Mouse (Mus musculus): ENCODE measurements around the gene Hepacam. TPM values are rescaled to one million over a fixed set of nuclear protein-coding genes. Genes with fewer than 3 reads are reported as not detected.

Hepacam gene
- polyA plus RNA-seq, 1 experiment from 2014 or later, result not detected

- H3K27me3 ChIP-seq, result peaks cover 29% of the 10 kb centered on the region
- ATAC-seq (ENCODE audit: insufficient number of reproducible peaks, insufficient read depth, low FRiP score, low TSS enrichment, low read depth), result no peak
- WGBS, result 74% methylated on average over 3 of the region's 3 CpGs
- no peak overlapping the region for H3K9ac ChIP-seq (replicated peaks)
- H3K36me3 ChIP-seq, result no peaks in the 10 kb centered on the region
- no peaks in the 10 kb centered on the region for H3K4me1 ChIP-seq (replicated peaks)
- no peak overlapping the region for H3K4me3 ChIP-seq (replicated peaks)
- H3K27ac ChIP-seq, result no peak overlapping the region
- no peaks in the 10 kb centered on the region for H3K9me3 ChIP-seq
- H3K4me2 ChIP-seq, result no peak overlapping the region
These were observed 47.5 kb downstream of the Hepacam start for GRCm38 (mm10) chr9:37414666-37415065.

DNA sequence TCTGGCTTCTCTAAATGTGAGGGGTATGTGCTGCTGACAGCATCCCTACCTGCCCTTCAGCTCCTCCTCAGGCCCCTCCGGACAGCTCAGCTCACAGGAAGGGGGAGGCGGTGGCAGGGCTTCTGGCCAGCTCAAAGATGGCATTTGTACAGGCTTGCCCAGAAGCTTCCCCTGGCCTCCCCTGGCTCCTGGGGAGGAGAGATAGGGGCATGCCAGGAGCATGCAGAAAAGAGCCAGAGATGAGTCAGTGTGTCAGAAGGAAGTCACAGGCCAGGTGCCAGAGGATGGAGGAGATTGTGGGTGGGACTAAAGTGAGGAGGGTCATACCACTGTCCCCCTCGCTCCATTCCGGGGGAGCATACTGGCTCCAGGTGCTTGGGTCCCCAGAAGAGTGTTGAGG, 51.6 kb downstream of the Hepacam start:
- whole genome bisulfite sequencing, result 75% methylated on average over 4 of the region's 4 CpGs
- Histone ChIP-seq H3K4me3 (replicated peaks) (no peak overlapping the region), H3K27ac (no peak overlapping the region), H3K4me1 (replicated peaks) (0 out of 2 replicates have a peak, but pooled peaks cover 8% of the 10 kb centered on the region), H3K9me3 (no peaks in the 10 kb centered on the region), H3K9ac (replicated peaks) (no peak overlapping the region), H3K4me2 (no peak overlapping the region), H3K36me3 (no peaks in the 10 kb centered on the region), H3K27me3 (peaks cover 40% of the 10 kb centered on the region)
- no peak for ATAC-seq (ENCODE audit: insufficient number of reproducible peaks, insufficient read depth, low FRiP score, low TSS enrichment, low read depth)

DNA sequence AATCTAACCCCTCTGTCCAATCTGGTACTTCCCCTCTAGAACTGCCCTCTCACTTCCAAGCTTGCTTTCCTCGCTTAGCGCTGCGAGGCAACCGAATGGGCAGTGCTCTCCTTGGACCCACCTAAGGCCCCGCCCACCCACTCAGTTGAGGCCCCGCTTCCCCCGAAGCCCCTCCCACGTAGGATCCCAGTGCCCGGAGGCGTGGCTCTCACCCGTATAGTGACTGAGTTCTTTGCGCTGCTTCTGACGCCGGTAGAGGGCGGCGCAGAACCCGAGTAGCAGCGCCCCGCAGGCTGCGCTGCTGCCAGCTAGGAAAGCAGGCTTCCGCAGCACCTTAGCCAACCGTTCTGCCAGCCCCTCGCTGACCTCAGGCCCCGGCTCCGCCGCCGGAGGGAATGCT, 53.5 kb downstream of the Hepacam start:
- Histone ChIP-seq H3K36me3 (no peaks in the 10 kb centered on the region), H3K27ac (no peak overlapping the region), H3K4me2 (peak overlapping the region; percentile 58), H3K9ac (replicated peaks) (no peak overlapping the region; the same call in 1 of the 2 replicates), H3K4me1 (replicated peaks) (0 out of 2 replicates have a peak, but pooled peaks cover 8% of the 10 kb centered on the region), H3K27me3 (peaks cover 51% of the 10 kb centered on the region), H3K4me3 (replicated peaks) (peak overlapping the region; percentile 27), H3K9me3 (no peaks in the 10 kb centered on the region)
- under 1% methylated on average over 27 of the region's 27 CpGs for WGBS
- ATAC-seq (ENCODE audit: insufficient number of reproducible peaks, insufficient read depth, low FRiP score, low TSS enrichment, low read depth), result peak; percentile 88

- 19% methylated on average over 12 of the region's 12 CpGs for WGBS
- Histone ChIP-seq H3K4me3 (replicated peaks) (peak overlapping the region; percentile 27; the same call in 1 of the 2 replicates), H3K4me2 (peak overlapping the region; percentile 58), H3K4me1 (replicated peaks) (0 out of 2 replicates have a peak, but pooled peaks cover 8% of the 10 kb centered on the region), H3K9me3 (no peaks in the 10 kb centered on the region), H3K27me3 (peaks cover 52% of the 10 kb centered on the region), H3K9ac (replicated peaks) (no peak overlapping the region), H3K36me3 (no peaks in the 10 kb centered on the region), H3K27ac (no peak overlapping the region)
- ATAC-seq (ENCODE audit: insufficient number of reproducible peaks, insufficient read depth, low FRiP score, low TSS enrichment, low read depth), result no peak
These were observed 54.1 kb downstream of the Hepacam start for GRCm38 (mm10) chr9:37421239-37421638.

- H3K4me2 ChIP-seq, result no peak overlapping the region
- 14% methylated on average over 26 of the region's 26 CpGs for WGBS
- H3K4me3 ChIP-seq (replicated peaks), result no peak overlapping the region
These were observed 62.2 kb downstream of the Hepacam start for GRCm38 (mm10) chr9:37429326-37429725.

DNA sequence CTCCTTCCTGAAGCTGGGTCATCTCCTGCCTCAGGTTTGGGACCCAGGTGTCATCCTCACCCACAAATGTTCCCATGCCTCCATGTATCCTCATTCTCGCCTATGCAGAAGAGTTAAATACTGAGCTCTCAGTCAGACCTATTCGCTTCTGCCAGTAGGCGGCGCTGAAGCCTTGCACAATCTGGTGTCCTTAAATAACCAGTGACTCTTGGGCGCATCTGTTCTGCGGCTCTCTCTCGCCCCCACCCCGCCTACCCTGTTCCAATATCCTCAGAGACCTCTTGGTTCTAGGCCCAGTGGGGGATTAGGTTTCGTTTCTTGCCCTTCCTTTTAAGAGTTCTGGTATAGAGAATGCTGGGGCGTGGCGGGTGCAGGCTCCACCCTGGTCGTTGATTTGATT, 63.4 kb downstream of the Hepacam start:
- Histone ChIP-seq H3K9me3 (no peaks in the 10 kb centered on the region), H3K4me1 (replicated peaks) (peaks cover 17% of the 10 kb centered on the region), H3K9ac (replicated peaks) (no peak overlapping the region), H3K4me2 (peak overlapping the region; percentile 23; the same call in 1 of the 2 replicates), H3K27me3 (peaks cover 94% of the 10 kb centered on the region), H3K27ac (no peak overlapping the region), H3K36me3 (no peaks in the 10 kb centered on the region), H3K4me3 (replicated peaks) (no peak overlapping the region)
- WGBS, result 1% methylated on average over 12 of the region's 12 CpGs
- peak; percentile 64; the same call in 1 of the 2 replicates for ATAC-seq (ENCODE audit: insufficient number of reproducible peaks, insufficient read depth, low FRiP score, low TSS enrichment, low read depth)

More at GRCm38 (mm10) chr9:37429326-37429725, 62.2 kb downstream of the Hepacam start:
- H3K27me3 ChIP-seq, result peaks cover 89% of the 10 kb centered on the region
- no peaks in the 10 kb centered on the region for H3K9me3 ChIP-seq
- H3K27ac ChIP-seq, result no peak overlapping the region
- H3K4me1 ChIP-seq (replicated peaks), result peaks cover 17% of the 10 kb centered on the region
- no peaks in the 10 kb centered on the region for H3K36me3 ChIP-seq
- no peak for ATAC-seq (ENCODE audit: insufficient number of reproducible peaks, insufficient read depth, low FRiP score, low TSS enrichment, low read depth)
- no peak overlapping the region for H3K9ac ChIP-seq (replicated peaks)

DNA sequence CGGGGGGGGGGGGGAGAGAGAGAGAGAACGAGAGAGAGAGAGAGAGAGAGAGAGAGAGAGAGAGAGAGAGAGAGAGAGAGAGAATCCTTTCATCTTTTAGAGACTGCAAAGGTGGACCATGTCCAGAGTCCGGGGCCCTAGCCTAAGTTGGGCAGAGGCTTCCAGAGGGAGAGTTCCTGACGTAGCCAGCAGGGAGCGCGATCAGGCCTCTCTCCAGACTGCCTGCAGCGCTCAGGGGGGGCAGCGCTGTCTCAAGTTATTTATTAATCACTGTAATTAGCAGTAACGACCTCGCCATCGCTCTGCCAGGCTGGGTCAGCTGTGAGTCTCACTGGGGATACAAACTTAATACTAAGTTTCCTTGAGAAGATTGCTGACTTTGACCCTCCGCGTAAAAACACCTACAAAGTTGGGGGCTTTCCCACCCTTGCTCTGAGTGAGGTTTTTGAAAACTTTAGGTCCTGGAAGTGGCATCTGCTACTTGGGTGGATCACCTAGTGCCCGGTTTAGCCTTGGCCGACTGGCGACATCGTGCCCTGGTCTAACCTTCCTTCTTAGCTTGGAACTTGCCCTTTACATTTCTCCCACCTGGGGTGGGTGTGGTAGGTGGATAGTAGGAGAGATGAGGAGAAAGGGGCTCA, 65.0 kb downstream of the Hepacam start:
- no peaks in the 10 kb centered on the region for H3K36me3 ChIP-seq
- H3K27ac ChIP-seq, result no peak overlapping the region
- H3K9ac ChIP-seq (replicated peaks), result no peak overlapping the region
- peak overlapping the region; percentile 54 for H3K4me2 ChIP-seq
- WGBS, result 2% methylated on average over 16 of the region's 17 CpGs
- no peaks in the 10 kb centered on the region for H3K9me3 ChIP-seq
- H3K27me3 ChIP-seq, result peaks cover 97% of the 10 kb centered on the region
- H3K4me3 ChIP-seq (replicated peaks), result peak overlapping the region; percentile 33; the same call in 1 of the 2 replicates
- ATAC-seq (ENCODE audit: insufficient number of reproducible peaks, insufficient read depth, low FRiP score, low TSS enrichment, low read depth), result no peak
- peaks cover 17% of the 10 kb centered on the region for H3K4me1 ChIP-seq (replicated peaks)

GRCm38 (mm10) chr9:37432720-37433421, 65.7 kb downstream of the Hepacam start, which contains the start of gene Robo3:
TSS of gene Robo3 (minus strand) at chr9:37433246.
- H3K4me3 ChIP-seq (replicated peaks), result peak within 1 kb of the TSS; percentile 33
- no peak within 1 kb of the TSS for H3K27ac ChIP-seq
- H3K9me3 ChIP-seq, result no peaks in the 10 kb centered on the region
- H3K27me3 ChIP-seq, result peaks cover 95% of the 10 kb centered on the region
- H3K9ac ChIP-seq (replicated peaks), result no peak within 1 kb of the TSS
- H3K36me3 ChIP-seq, result no peaks in the 10 kb centered on the region
- 2% methylated on average over 39 of the region's 40 CpGs for WGBS
- H3K4me2 ChIP-seq, result peak within 1 kb of the TSS; percentile 54
- peaks cover 17% of the 10 kb centered on the region for H3K4me1 ChIP-seq (replicated peaks)
- no peak for ATAC-seq (ENCODE audit: insufficient number of reproducible peaks, insufficient read depth, low FRiP score, low TSS enrichment, low read depth)

DNA sequence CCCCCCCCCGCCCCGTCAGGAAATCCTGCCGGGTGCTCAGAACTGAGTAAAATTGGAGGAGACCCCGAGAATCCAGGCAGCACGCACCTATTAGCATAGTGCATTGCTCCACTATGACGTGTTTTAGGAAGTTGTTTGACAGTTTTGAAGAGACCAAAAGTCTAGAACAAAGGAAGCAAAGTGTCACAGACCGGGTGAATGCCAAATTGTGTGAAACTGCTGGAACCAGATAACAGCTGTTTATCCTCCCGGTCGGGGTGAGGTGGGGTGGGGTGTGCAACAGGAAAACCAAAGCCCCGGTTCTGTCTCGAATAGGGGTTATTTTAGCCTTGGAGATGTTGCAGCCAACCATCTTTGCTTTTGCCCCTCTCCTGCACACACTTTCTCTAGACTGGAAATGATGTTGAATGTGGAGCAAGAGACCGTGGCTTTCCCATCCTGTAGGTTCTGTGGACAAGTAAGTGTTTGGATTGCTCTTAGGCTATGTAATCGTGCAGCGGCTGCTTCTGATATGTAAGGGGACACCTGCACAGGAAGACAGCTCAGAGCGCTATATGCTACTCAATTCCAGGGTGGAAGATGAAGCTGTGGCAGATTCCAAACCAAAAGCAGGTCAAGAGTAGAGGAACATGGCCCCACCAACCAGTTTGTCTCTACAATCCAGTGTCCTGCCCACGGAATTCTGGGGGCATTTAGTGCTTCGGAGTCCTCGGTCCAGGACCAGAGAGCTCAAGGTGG, 66.8 kb downstream of the Hepacam start:
- peaks cover 17% of the 10 kb centered on the region for H3K4me1 ChIP-seq (replicated peaks)
- no peak overlapping the region for H3K9ac ChIP-seq (replicated peaks)
- no peak overlapping the region for H3K27ac ChIP-seq
- no peaks in the 10 kb centered on the region for H3K9me3 ChIP-seq
- peaks cover 92% of the 10 kb centered on the region for H3K27me3 ChIP-seq
- WGBS, result 2% methylated on average over 18 of the region's 18 CpGs
- no peak overlapping the region for H3K4me3 ChIP-seq (replicated peaks)
- H3K4me2 ChIP-seq, result peak overlapping the region; percentile 54; the same call in 1 of the 2 replicates
- no peak for ATAC-seq (ENCODE audit: insufficient number of reproducible peaks, insufficient read depth, low FRiP score, low TSS enrichment, low read depth)
- H3K36me3 ChIP-seq, result no peaks in the 10 kb centered on the region

GRCm38 (mm10) chr9:37434932-37435331, 67.8 kb downstream of the Hepacam start:
- Histone ChIP-seq H3K4me2 (no peak overlapping the region), H3K36me3 (no peaks in the 10 kb centered on the region), H3K9me3 (no peaks in the 10 kb centered on the region), H3K27me3 (peaks cover 89% of the 10 kb centered on the region), H3K4me1 (replicated peaks) (peaks cover 17% of the 10 kb centered on the region), H3K4me3 (replicated peaks) (no peak overlapping the region), H3K27ac (no peak overlapping the region), H3K9ac (replicated peaks) (no peak overlapping the region)
- 2% methylated on average over 14 of the region's 14 CpGs for WGBS
- no peak for ATAC-seq (ENCODE audit: insufficient number of reproducible peaks, insufficient read depth, low FRiP score, low TSS enrichment, low read depth)

GRCm38 (mm10) chr9:37435616-37436015, 68.5 kb downstream of the Hepacam start:
- Histone ChIP-seq H3K4me2 (no peak overlapping the region), H3K9me3 (no peaks in the 10 kb centered on the region), H3K27ac (no peak overlapping the region), H3K4me1 (replicated peaks) (peaks cover 17% of the 10 kb centered on the region), H3K36me3 (no peaks in the 10 kb centered on the region), H3K27me3 (peaks cover 83% of the 10 kb centered on the region), H3K4me3 (replicated peaks) (no peak overlapping the region), H3K9ac (replicated peaks) (no peak overlapping the region)
- WGBS, result 7% methylated on average over 4 of the region's 4 CpGs
- ATAC-seq (ENCODE audit: insufficient number of reproducible peaks, insufficient read depth, low FRiP score, low TSS enrichment, low read depth), result no peak

All from limb, embryonic 12.5 days (tissue).